Mouse (Mus musculus) kidney, embryonic 16.5 days (tissue): ENCODE data around the gene Aff1. TPM values are rescaled to one million over a fixed set of nuclear protein-coding genes. Genes with fewer than 3 reads are reported as not detected.

Experiments used
- ATAC-seq: fragments of 200-750 bp; cut with Nextera tagmentation; 2 replicates; pipeline ENCODE4 v1.8.0; 2017; ENCODE audit warnings: moderate TSS enrichment; ENCODE audit not compliant: low FRiP score, low TSS enrichment
- H3K27ac ChIP-seq: fragments of 300-500 bp; sonication (generic); 2 replicates; pipeline ENCODE4 v1.5.1; 2014; ENCODE audit warnings: low read length
- H3K27me3 ChIP-seq: fragments of 300-500 bp; sonication (generic); 2 replicates; pipeline ENCODE4 v1.6.1; 2014; ENCODE audit warnings: low read length, control low read depth, mixed read lengths; ENCODE audit not compliant: insufficient read depth
- H3K36me3 ChIP-seq: fragments of 300-500 bp; sonication (generic); 2 replicates; pipeline ENCODE4 v1.6.1; 2014; ENCODE audit warnings: low read length, control low read depth, mixed read lengths; ENCODE audit not compliant: insufficient read depth
- H3K4me1 ChIP-seq: fragments of 300-500 bp; sonication (generic); 2 replicates; pipeline ENCODE4 v1.6.1; 2014; ENCODE audit warnings: low read length, control low read depth, mixed read lengths; ENCODE audit not compliant: insufficient read depth
- H3K4me2 ChIP-seq: fragments of 300-500 bp; sonication (generic); replicated peaks from 2 replicates; pipeline ENCODE4 v1.6.1; 2014; ENCODE audit warnings: low read depth, low read length
- H3K4me3 ChIP-seq: fragments of 300-500 bp; sonication (generic); 2 replicates; pipeline ENCODE4 v1.5.1; 2014; ENCODE audit warnings: mild to moderate bottlenecking, low read length
- H3K9ac ChIP-seq: fragments of 300-500 bp; sonication (generic); replicated peaks from 2 replicates; pipeline ENCODE4 v1.6.1; 2014; ENCODE audit warnings: low read length
- H3K9me3 ChIP-seq: fragments of 300-500 bp; sonication (generic); 2 replicates; pipeline ENCODE4 v1.6.1; 2016; ENCODE audit warnings: low read length, control low read depth
- WGBS: fragments of 180-500 bp; shearing (Covaris S2); extraction: QIAGEN DNeasy Blood & Tissue Kit; methylation state at CpG from one replicate; pipeline ENCODE4 v1.1.7; 2014; 5-methylcytosine and 5-hydroxymethylcytosine counted together
- polyA plus RNA-seq: library from polyadenylated mRNA; unstranded; fragments of >200 nt; fragmentation: Nextera tagmentation; extraction: Ambion mirVana; gene quantifications from 2 replicates; pipeline ENCODE4 v1.2.1, GENCODE M21; 2015

The Aff1 gene
- polyA plus RNA-seq, 1 experiment from 2014 or later, result 13.2 TPM

DNA sequence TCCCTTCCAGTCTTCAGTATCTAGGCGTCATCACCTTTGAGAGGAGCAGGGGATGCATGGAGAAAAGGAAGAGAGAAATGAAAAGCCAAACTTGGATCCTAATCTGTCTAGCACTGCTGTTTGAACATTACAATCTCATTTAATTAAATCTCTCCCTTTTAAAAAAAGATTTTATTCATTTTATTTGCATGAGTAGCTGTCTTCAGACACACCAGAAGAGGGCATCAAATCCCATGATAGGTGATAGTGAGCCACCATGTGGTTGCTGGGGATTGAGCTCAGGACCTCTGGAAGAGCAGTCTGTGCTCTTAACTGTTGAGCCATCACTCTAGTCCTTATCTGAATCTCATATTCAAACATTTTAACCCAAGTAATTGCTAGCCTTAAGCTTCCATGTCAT is 138.7 kb downstream of the Aff1 start:
- Histone ChIP-seq H3K27me3 (no peaks in the 10 kb centered on the region), H3K36me3 (peaks cover 30% of the 10 kb centered on the region), H3K9ac (no peak overlapping the region), H3K4me1 (peaks cover 29% of the 10 kb centered on the region), H3K4me3 (no peak overlapping the region), H3K27ac (no peak overlapping the region), H3K9me3 (no peaks in the 10 kb centered on the region), H3K4me2 (no peak overlapping the region)
- ATAC-seq, result no peak
- WGBS, result 96% methylated on average over 1 of the region's 1 CpGs

DNA sequence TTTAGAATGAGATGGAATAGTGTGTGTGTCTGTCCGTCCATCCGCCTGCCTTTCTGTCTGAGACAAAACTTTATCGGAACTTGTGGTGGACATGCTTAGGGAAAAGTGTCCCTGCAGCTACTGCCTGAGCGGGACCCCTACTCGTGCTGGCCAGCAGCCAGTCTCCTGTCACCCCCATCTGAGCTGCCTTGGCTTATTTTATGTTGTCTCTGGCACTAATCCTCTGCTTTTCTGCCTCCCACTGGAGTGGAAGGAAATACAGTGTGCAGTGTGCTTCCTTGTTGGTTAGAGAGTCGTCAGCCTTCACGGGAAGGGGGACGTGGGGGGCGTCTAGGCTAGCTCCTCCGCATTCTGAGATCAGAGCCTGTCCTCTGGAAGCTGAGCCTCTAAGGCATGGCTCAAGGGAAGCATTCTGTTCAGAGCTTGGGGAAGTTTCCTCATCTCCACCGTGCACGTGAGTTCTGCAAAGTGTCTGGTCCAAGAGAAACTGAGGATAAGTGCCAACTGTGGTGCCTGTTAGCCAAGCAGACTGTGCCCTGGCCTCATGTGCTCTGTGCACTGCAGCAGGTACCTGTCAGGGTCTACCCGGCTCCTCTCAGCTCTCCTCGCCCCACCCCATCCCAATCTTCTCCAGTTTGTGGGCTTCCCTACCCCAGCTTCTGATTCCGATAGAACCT is 143.4 kb downstream of the Aff1 start:
- no peak overlapping the region for H3K4me2 ChIP-seq
- ATAC-seq, result peak; percentile 52; the same call in 1 of the 2 replicates
- no peaks in the 10 kb centered on the region for H3K9me3 ChIP-seq
- peaks cover 38% of the 10 kb centered on the region for H3K4me1 ChIP-seq
- no peak overlapping the region for H3K4me3 ChIP-seq
- 65% methylated on average over 15 of the region's 15 CpGs for WGBS
- no peak overlapping the region for H3K9ac ChIP-seq
- H3K36me3 ChIP-seq, result peaks cover 21% of the 10 kb centered on the region
- no peaks in the 10 kb centered on the region for H3K27me3 ChIP-seq
- H3K27ac ChIP-seq, result peak overlapping the region; percentile 73

DNA sequence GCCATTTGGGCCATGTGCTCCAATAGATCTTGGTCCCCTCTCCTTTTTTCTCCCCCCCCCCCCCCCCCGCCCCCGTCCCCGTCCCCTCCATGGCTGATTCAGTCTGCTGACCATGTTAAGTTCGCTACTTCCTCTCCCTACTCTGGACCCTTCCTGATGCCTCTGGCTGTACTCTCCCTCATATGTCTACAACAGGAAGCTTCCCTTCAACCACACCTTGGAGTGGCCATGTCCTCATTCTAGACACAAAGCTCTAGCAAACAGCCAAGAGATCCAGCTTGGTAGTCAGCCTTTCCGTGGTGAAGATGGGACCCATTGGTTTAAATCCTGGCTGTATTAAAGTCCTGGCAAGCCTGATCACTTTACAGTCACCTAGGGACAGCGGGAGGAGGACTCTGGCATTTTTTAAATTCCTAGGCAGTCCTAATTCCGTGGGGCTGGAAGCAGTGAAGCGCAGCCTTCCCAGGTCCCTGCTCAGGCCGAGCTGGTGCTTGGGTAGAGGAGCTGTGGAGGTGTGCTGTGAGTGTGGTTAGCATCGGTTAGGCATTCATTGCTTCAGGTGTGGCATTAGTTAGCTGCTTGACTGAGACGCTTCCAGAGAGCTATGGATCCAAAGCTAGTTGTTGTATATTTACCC is 144.1 kb downstream of the Aff1 start:
- WGBS, result 40% methylated on average over 8 of the region's 11 CpGs
- Histone ChIP-seq H3K4me2 (no peak overlapping the region), H3K27ac (peak overlapping the region; percentile 73)

DNA sequence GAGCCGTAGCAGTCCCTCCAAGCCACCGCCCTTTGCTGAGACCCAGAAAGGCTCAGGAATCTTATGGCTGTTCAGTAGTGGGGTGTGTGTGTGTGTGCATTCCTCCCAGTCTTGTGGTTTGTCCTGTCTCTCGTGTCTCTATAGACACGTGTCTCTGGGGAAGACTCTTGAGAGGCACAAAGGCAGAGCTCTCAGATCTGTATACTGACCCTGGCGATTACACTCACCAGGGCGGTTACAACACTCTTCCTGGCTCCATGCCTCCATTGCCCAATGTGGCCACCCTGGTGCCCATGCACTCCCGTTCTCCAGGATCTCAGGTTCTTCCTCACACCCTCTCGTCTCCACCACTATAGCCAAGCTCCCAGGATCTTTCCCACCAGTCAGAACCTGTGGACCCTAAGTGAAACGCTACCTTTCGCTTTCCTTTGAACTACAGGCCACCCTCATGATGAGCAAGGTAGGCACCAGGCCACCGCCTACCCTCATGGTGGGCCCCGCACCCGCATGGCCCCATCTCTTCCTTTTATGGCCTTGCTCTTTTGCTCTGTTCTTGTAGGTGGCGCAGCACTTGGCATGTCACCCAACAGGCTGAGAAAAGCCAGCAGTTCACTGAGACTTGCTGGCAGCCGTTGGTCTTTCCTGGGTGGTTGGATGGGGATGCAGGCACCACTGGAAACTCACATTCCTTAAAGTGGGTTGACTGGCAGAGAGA is 146.5 kb downstream of the Aff1 start:
- H3K9ac ChIP-seq, result no peak overlapping the region
- H3K9me3 ChIP-seq, result no peaks in the 10 kb centered on the region
- no peak overlapping the region for H3K4me3 ChIP-seq
- no peak for ATAC-seq
- 86% methylated on average over 15 of the region's 15 CpGs for WGBS
- H3K27ac ChIP-seq, result no peak overlapping the region
- H3K27me3 ChIP-seq, result no peaks in the 10 kb centered on the region
- H3K36me3 ChIP-seq, result peaks cover 19% of the 10 kb centered on the region
- no peak overlapping the region for H3K4me2 ChIP-seq
- H3K4me1 ChIP-seq, result peaks cover 38% of the 10 kb centered on the region

More for the DNA sequence above, 144.1 kb downstream of the Aff1 start:
- Histone ChIP-seq H3K9me3 (no peaks in the 10 kb centered on the region), H3K4me1 (peaks cover 38% of the 10 kb centered on the region), H3K36me3 (peaks cover 15% of the 10 kb centered on the region), H3K4me3 (no peak overlapping the region), H3K9ac (no peak overlapping the region), H3K27me3 (no peaks in the 10 kb centered on the region)
- peak; percentile 95 for ATAC-seq

DNA sequence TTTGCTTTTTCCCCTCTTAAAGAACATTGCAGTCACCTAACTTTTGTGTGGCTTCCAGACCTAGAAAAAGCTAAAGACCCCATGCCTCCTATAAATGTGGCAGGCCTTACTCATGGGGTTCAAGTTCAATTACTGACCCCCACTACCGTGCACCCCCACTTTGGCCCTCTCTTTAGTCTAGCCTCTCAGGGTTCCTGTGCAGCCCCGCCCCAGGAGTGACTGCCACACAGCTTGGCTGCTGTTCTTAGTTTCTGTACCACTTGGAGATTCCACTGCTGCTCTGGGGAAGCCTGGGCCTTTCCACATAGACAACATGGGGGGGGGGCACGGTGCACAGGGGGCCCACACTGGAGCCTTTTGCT is 147.1 kb downstream of the Aff1 start:
- H3K4me3 ChIP-seq, result no peak overlapping the region
- ATAC-seq, result no peak
- H3K4me2 ChIP-seq, result no peak overlapping the region
- no peaks in the 10 kb centered on the region for H3K9me3 ChIP-seq
- WGBS, result 63% methylated on average over 3 of the region's 3 CpGs
- peaks cover 14% of the 10 kb centered on the region for H3K36me3 ChIP-seq
- no peaks in the 10 kb centered on the region for H3K27me3 ChIP-seq
- no peak overlapping the region for H3K27ac ChIP-seq
- H3K9ac ChIP-seq, result no peak overlapping the region
- peaks cover 38% of the 10 kb centered on the region for H3K4me1 ChIP-seq

DNA sequence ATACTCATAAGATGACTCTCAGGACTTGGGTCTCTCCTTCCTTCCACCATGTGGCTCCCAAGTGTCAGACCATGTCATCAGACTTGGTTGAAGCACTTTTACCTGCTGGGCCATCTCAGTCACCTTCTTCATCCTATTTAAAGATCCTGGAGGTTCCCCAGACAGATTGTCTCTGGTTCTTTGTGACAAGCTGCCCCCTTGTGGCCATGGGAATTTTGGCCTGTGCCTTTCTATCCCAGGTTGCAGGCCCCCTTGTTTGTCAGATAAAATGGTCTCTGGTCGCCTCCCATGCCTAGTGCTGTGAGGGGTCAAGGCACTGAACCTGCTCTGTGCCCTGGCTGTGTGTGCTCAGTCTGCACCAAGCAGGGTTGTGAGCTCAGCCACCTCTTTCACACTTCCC is 151.8 kb downstream of the Aff1 start:
- H3K36me3 ChIP-seq, result peaks cover 26% of the 10 kb centered on the region
- no peaks in the 10 kb centered on the region for H3K27me3 ChIP-seq
- 53% methylated on average over 1 of the region's 1 CpGs for WGBS
- peaks cover 21% of the 10 kb centered on the region for H3K4me1 ChIP-seq
- no peak overlapping the region for H3K9ac ChIP-seq
- no peak overlapping the region for H3K4me2 ChIP-seq
- no peaks in the 10 kb centered on the region for H3K9me3 ChIP-seq
- no peak for ATAC-seq
- H3K27ac ChIP-seq, result no peak overlapping the region
- no peak overlapping the region for H3K4me3 ChIP-seq

DNA sequence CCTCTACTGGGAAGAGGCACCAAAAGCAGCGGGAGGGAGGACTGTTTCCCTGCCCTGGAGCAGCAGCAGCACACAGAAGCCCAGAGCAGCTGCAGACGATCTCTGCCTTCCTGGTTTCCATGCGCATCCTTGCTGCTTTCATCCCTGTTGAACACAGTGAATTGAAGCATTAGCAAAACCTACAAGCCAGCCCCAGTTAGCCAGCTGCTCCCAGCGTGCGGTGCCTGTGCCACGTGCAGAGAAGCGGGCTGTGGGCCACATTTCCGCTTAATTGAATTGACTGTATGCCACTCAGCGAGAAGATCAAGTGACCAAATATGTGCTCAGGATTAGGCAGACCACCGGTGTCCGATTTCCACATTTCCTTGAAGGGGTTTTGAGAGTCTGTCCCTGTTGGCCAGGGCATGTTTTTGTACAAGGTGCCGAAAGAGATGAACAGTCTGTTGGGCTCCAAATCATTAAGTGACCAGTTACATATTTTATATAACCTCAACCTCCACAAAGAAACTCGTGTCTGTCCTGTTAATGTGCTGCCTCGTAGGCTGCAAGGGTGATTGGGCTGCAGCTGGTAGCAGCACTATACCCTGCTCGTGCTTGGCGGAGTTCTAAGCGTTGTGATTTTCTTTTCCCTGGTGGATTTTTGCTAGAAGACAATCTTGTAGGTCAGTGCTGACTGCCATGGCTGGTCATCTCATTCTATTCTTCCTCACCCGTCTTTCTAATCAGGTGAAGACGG is 153.4 kb downstream of the Aff1 start:
- Histone ChIP-seq H3K36me3 (peaks cover 38% of the 10 kb centered on the region), H3K4me1 (peaks cover 23% of the 10 kb centered on the region), H3K4me2 (no peak overlapping the region), H3K27ac (0 out of 2 replicates have a peak overlapping the region, but pooled peaks have one; percentile 3), H3K4me3 (no peak overlapping the region), H3K27me3 (no peaks in the 10 kb centered on the region), H3K9me3 (no peaks in the 10 kb centered on the region), H3K9ac (no peak overlapping the region)
- 43% methylated on average over 19 of the region's 19 CpGs for WGBS
- ATAC-seq, result no peak

DNA sequence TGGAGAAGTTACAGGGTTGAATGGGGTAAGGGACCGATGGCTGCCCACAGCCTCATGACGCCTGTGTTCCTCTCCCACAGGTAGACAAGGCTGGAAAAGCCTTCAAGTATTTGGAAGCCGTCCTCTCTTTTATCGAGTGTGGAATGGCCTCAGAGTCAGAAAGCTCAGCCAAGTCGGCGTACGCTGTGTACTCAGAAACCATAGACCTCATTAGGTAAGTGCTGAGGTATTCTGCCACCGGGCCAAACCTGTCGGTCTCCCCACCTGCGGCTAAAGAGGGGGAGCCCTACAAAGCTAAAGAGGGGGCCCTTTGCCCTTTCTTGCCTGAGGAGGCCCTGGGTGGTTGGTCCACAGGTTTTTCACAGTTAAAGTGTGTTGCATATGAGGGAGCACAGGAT is 154.0 kb downstream of the Aff1 start:
- peaks cover 42% of the 10 kb centered on the region for H3K36me3 ChIP-seq
- no peak overlapping the region for H3K9ac ChIP-seq
- H3K9me3 ChIP-seq, result no peaks in the 10 kb centered on the region
- H3K4me2 ChIP-seq, result no peak overlapping the region
- H3K4me3 ChIP-seq, result no peak overlapping the region
- ATAC-seq, result no peak
- H3K27ac ChIP-seq, result 0 out of 2 replicates have a peak overlapping the region, but pooled peaks have one; percentile 3
- peaks cover 23% of the 10 kb centered on the region for H3K4me1 ChIP-seq
- no peaks in the 10 kb centered on the region for H3K27me3 ChIP-seq
- WGBS, result 45% methylated on average over 10 of the region's 10 CpGs

DNA sequence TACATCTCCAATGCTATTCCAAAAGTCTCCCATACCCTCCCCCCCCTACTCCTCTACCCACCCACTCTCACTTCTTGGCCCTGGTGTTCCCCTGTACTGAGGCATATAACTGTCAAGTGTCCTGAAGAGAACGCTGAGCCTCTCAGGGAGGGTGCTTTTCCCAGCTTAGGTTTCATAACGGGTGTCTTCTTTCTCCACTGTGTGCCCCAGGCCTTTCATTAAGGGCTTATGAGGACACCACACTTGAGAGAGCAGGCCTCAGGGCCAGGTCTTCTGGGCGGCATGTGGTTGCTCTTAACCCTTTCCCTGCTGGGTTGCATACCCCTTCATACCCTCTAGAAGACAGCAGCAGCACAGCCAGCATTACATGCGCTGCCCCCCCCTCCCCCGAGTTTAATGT is 154.4 kb downstream of the Aff1 start:
- Histone ChIP-seq H3K4me3 (no peak overlapping the region), H3K9ac (no peak overlapping the region), H3K27me3 (no peaks in the 10 kb centered on the region), H3K4me1 (peaks cover 23% of the 10 kb centered on the region), H3K27ac (no peak overlapping the region), H3K9me3 (no peaks in the 10 kb centered on the region), H3K4me2 (no peak overlapping the region), H3K36me3 (peaks cover 46% of the 10 kb centered on the region)
- ATAC-seq, result peak; percentile 82
- WGBS, result 26% methylated on average over 5 of the region's 5 CpGs
